Mouse (Mus musculus) macrophage (primary cell): Measurements from ENCODE around the gene Ak8. TPM values are rescaled to one million over a fixed set of nuclear protein-coding genes. Genes with fewer than 3 reads are reported as not detected.

Experiments
- H3K27ac ChIP-seq: fragments of 350-480 bp; formaldehyde crosslinking; 2 replicates; pipeline ENCODE4 v1.9.0; 2021
- H3K36me3 ChIP-seq: fragments of 350-480 bp; formaldehyde crosslinking; 2 replicates; pipeline ENCODE4 v1.9.0; 2021; ENCODE audit errors: inconsistent target
- H3K4me3 ChIP-seq: fragments of 350-480 bp; formaldehyde crosslinking; 2 replicates; pipeline ENCODE4 v1.9.0; 2021; ENCODE audit errors: inconsistent target
- H3K79me2 ChIP-seq: fragments of 350-480 bp; formaldehyde crosslinking; 2 replicates; pipeline ENCODE4 v1.9.0; 2021; ENCODE audit errors: inconsistent target
- WGBS: methylation state at CpG from one replicate; pipeline ENCODE4 v1.1.7; 2026; ENCODE audit warnings: inconsistent platforms; ENCODE audit not compliant: missing documents; 5-methylcytosine and 5-hydroxymethylcytosine counted together
- polyA plus RNA-seq: library from polyadenylated mRNA; stranded (reverse); fragments of 250-400 nt; gene quantifications from 3 replicates; pipeline ENCODE4 v1.2.4, GENCODE M21; 2018; ENCODE audit warnings: inconsistent platforms

The Ak8 gene
- polyA plus RNA-seq, 1 experiment from 2014 or later: 14.5 TPM

DNA sequence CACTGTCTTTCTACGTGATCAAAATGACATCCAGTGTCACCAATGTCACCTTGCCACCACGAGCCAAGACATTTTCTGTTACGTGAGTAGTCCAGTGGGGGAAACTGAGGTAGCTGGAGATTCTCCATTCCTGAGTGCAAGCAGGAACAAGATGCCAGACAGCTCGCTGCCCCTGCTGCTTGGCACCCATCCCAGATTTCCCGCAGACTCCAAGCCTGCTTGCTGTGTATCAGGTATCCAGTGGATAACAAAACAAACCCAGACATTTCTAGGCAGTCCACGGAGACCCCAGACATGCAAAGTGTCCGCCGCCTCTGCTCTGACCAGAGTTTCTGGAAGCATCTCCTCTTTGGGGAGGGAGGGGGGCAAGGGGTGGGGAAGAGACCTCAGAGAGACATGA is 52.4 kb downstream of the Ak8 start:
- WGBS: 86% methylated on average over 8 of the region's 8 CpGs
- H3K79me2 ChIP-seq: no peaks in the 10 kb centered on the region
- H3K27ac ChIP-seq: no peak overlapping the region
- H3K36me3 ChIP-seq: no peaks in the 10 kb centered on the region
- no peak overlapping the region for H3K4me3 ChIP-seq

- Histone ChIP-seq H3K4me3 (no peak overlapping the region), H3K79me2 (no peaks in the 10 kb centered on the region), H3K36me3 (no peaks in the 10 kb centered on the region), H3K27ac (no peak overlapping the region)
- 2% methylated on average over 7 of the region's 7 CpGs for WGBS
Measured at GRCm38 (mm10) chr2:28755451-28755850, 55.5 kb downstream of the Ak8 start.

- 39% methylated on average over 4 of the region's 4 CpGs for WGBS
- Histone ChIP-seq H3K27ac (no peak overlapping the region), H3K4me3 (no peak overlapping the region), H3K36me3 (no peaks in the 10 kb centered on the region), H3K79me2 (no peaks in the 10 kb centered on the region)
Measured at GRCm38 (mm10) chr2:28756201-28756600, 56.2 kb downstream of the Ak8 start.

DNA sequence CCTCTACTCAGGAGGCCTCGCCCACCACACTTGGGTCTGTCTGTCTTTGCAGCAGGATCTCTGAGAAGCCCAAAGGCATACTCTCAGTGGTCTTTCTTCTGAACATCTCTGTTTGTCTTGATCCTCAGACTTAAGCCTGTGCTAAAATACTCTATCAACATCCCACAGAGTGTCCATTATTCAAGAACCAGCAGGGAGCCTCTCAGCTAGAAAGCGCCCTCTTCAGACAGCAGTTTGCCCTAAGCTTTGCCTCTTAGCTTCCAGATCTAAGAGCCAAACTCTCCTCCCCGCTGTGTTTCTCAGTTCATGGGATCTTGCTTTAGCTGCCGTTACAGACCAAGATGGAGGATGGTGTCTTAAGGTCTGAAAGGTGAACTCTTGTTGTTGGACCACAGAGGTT is 59.5 kb downstream of the Ak8 start:
- H3K79me2 ChIP-seq: no peaks in the 10 kb centered on the region
- no peak overlapping the region for H3K4me3 ChIP-seq
- no peaks in the 10 kb centered on the region for H3K36me3 ChIP-seq
- no peak overlapping the region for H3K27ac ChIP-seq
- WGBS: 72% methylated on average over 4 of the region's 4 CpGs

DNA sequence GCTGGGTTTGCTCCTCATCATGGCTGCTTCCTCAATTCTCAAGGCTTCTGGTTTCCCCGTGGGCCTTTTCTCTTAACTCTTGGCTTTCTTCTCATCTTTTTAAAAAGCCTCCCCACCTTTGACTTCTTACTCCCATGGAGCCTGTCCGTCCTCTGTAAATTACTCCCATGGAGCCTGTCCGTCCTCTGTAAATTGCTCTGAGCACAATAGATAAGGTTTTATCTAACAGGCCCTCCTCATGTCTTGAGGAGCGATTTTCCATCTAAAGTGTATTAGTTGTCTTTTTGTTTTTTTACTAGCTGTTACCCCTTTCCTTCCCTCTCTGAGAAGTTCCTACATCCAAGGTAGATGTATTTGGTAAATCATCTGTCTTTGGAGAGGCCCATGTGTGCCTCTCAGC is 66.6 kb downstream of the Ak8 start:
- WGBS: 72% methylated on average over 4 of the region's 4 CpGs
- Histone ChIP-seq H3K4me3 (no peak overlapping the region), H3K27ac (no peak overlapping the region), H3K36me3 (no peaks in the 10 kb centered on the region), H3K79me2 (no peaks in the 10 kb centered on the region)

DNA sequence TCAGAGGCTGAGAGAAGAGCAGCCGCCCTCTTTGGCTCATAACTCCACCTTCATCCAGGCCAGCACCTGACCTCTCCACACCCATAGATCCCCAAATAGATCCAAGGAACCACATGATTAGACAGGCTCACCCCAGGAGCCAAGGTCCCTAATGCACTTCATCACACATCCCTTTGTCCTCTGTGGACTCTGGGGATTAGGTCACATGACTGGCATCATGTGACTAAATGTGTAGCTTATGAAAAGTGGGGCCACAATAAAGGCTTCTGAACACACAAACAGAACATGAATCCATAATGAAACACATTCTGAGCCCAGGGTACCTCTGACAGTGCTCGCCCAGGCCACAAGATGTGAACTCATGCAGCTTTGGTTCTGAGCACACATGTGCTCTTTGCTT is 67.1 kb downstream of the Ak8 start:
- Histone ChIP-seq H3K36me3 (no peaks in the 10 kb centered on the region), H3K27ac (no peak overlapping the region), H3K4me3 (no peak overlapping the region), H3K79me2 (no peaks in the 10 kb centered on the region)
- 88% methylated on average over 2 of the region's 2 CpGs for WGBS

DNA sequence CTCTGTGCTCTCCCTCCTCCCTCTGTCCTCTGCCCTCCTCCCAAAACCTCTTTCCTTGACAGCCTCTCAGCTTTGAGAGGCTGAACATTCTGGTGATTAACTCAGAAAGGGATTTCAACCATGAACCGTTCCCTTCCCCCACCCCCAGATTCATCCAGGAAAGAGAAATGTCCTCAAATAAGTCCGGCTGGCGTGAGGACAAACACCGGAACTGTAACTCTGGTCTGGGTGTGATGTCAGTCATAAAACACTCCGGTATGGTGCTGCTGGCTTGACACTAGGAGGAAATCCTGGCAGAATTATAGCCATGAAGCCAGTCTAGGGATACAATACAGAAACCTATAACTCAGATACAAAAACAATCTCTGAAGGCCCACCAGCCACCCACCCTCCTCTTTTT is 70.7 kb downstream of the Ak8 start:
- no peaks in the 10 kb centered on the region for H3K36me3 ChIP-seq
- H3K27ac ChIP-seq: no peak overlapping the region
- 18% methylated on average over 5 of the region's 5 CpGs for WGBS
- no peaks in the 10 kb centered on the region for H3K79me2 ChIP-seq
- no peak overlapping the region for H3K4me3 ChIP-seq

DNA sequence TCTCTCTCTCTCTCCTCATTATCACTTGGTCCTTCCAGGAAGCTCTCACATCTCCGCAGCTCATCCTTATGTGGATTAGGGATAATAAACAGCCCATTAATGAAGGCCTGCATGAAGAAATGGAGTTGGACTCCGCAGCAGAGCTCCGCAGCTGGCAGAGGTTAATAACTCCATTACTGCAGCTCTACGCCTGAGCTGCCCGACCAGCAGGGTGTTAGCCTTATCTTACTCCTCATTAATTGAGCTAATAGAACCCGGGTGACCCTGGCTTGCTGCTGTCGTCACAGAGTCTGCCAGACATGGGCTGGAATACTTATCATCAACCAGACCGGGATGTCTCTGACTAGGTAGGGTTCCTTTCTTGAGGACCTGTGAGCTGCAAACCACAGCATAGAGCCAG is 74.1 kb downstream of the Ak8 start:
- WGBS: 92% methylated on average over 7 of the region's 8 CpGs
- H3K4me3 ChIP-seq: no peak overlapping the region
- no peaks in the 10 kb centered on the region for H3K36me3 ChIP-seq
- H3K79me2 ChIP-seq: no peaks in the 10 kb centered on the region
- H3K27ac ChIP-seq: no peak overlapping the region

DNA sequence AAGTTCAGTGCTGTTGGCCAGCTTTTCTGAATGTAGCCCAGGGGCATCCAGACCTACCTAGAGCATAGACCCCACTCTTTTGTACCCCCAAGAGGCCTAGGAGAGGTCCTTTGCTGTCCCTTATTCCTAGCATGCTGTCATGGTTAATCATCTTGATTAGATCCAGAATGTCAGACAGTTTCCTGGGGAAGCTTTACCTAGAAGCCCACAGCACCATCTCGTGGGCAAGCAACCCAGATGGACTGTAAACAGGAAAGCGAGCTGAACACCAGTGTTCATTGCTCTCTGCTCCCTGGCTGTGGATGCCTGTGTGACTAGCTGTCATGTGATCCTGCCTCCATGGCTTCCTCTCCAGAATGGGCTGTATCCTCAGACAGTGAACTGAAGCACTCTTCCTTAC is 76.8 kb downstream of the Ak8 start:
- H3K79me2 ChIP-seq: no peaks in the 10 kb centered on the region
- 54% methylated on average over 2 of the region's 2 CpGs for WGBS

DNA sequence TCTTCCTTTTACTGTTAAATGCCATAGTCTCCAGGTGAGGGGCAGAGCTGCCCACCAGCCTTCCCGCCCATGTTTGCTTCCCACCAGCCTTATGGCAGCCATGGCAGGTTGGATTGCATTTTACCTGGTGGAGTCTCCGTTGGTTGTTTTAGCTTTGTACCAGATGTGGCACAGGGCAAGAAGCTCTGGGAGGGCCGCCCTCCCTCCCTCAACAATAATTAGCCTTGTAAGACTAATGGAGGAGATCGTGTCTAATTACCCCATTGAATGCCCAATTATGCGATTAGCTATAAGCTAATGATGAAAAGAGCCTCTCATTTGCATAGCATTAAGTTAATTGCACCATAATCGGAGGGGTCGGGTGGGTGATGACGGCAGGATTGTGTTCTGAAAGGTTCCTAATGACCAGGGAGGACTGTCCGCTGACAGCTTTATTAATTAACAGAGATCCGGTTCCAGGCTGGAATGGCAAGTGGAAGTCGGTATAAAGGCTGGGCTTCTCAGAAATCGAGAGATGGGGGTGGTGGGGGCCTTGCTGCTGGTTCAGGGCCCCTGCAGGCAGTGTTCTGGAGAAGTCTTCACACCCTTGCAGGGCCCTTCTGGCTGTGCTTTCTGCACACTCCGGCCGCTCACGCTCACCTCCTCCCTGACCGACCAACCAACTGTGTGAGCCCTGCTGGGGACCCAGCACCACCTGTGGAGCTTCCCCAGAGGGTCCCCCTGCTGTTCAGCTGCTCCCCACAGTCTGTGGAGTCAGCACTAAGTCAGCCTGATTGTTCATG is 80.2 kb downstream of the Ak8 start:
- 84% methylated on average over 16 of the region's 16 CpGs for WGBS
- Histone ChIP-seq H3K79me2 (no peaks in the 10 kb centered on the region), H3K36me3 (no peaks in the 10 kb centered on the region), H3K4me3 (no peak overlapping the region), H3K27ac (no peak overlapping the region)

More for the DNA sequence above, 76.8 kb downstream of the Ak8 start:
- Histone ChIP-seq H3K4me3 (no peak overlapping the region), H3K27ac (no peak overlapping the region), H3K36me3 (no peaks in the 10 kb centered on the region)

DNA sequence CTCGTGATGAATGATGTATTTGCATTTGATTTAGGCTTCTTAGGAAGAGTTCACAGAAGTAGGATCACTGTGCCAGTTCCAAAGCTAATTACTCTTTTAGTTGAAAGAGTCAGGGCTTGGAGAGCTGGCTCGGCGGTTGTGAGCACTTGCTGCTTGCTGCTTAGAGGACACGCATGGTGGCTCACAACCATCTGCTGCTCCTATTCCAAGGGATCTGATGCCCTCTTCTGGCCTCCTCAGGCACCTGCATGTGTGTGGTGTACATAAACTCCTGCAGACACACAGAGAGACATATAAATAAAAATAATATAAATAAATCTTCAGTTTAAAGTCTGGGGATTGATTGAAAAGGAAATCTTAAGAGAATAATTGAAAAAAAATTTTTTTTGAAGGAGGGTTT is 81.3 kb downstream of the Ak8 start:
- WGBS: 96% methylated on average over 4 of the region's 4 CpGs
- H3K36me3 ChIP-seq: no peaks in the 10 kb centered on the region
- no peak overlapping the region for H3K27ac ChIP-seq
- H3K4me3 ChIP-seq: no peak overlapping the region
- no peaks in the 10 kb centered on the region for H3K79me2 ChIP-seq

GRCm38 (mm10) chr2:28786355-28787066 is 86.5 kb downstream of the Ak8 start:
- Histone ChIP-seq H3K79me2 (no peaks in the 10 kb centered on the region), H3K36me3 (no peaks in the 10 kb centered on the region), H3K27ac (no peak overlapping the region), H3K4me3 (no peak overlapping the region)
- WGBS: 84% methylated on average over 16 of the region's 16 CpGs

DNA sequence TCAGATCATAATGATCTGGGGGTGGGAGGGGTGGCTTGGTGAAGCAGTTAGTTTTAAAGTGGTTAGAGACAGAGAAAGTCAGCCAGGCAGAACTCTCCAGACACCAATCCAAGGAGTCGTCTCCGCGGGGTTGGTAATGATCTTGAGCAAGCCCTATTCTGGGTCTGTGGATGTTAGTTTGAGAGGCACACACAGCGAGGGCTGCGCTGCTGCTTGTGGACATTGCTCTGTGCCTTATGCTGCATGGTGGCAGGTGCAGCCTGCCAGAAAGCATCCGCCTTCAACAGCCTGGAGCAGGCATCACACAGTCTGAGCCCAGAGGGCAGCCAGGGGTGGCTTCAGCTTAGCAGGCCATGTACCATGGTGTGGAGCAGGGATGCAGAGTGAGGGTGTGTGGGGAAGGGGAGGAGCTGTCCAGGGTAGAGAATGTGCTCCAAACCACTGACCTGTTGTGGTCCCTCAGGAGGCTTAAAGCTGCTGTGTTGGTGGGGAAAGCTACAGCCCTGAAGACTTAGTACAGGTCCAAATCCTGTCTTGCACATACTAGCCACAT is 87.2 kb downstream of the Ak8 start:
- Histone ChIP-seq H3K4me3 (no peak overlapping the region), H3K79me2 (no peaks in the 10 kb centered on the region), H3K27ac (no peak overlapping the region), H3K36me3 (no peaks in the 10 kb centered on the region)
- 96% methylated on average over 6 of the region's 6 CpGs for WGBS

GRCm38 (mm10) chr2:28792931-28793610 is 93.1 kb downstream of the Ak8 start:
- WGBS: 34% methylated on average over 4 of the region's 6 CpGs
- no peak overlapping the region for H3K4me3 ChIP-seq
- H3K79me2 ChIP-seq: no peaks in the 10 kb centered on the region
- no peaks in the 10 kb centered on the region for H3K36me3 ChIP-seq
- no peak overlapping the region for H3K27ac ChIP-seq

DNA sequence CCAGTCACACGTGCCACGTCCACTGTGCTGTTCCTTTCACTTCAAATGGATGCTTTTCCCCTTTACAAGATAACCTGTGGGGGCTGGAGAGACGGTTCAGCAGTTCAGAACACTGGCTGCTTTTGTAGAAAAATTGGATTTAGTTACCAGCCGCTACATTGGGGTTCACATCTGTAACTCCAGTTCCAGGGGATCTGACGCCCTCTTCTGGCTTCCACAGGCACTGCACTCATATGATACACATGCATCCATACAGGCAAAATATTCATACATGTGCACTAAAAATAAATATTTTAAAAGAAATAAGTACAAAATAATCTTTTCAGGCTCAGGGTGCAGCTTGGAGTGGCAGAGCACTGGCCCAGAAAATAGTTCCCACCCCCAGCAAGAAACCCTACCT is 94.7 kb downstream of the Ak8 start:
- H3K27ac ChIP-seq: no peak overlapping the region
- WGBS: 83% methylated on average over 5 of the region's 5 CpGs
- H3K79me2 ChIP-seq: no peaks in the 10 kb centered on the region
- no peak overlapping the region for H3K4me3 ChIP-seq
- no peaks in the 10 kb centered on the region for H3K36me3 ChIP-seq
